Mouse (Mus musculus) neural tube, embryonic 14.5 days (tissue): Measurements from ENCODE around the gene Arhgef1. TPM values are rescaled to one million over a fixed set of nuclear protein-coding genes. Genes with fewer than 3 reads are reported as not detected.

Source experiments
- ATAC-seq: fragments of 200-750 bp; cut with Nextera tagmentation; 2 replicates; pipeline ENCODE4 v1.8.0; 2017; ENCODE audit warnings: low read depth, mild to moderate bottlenecking, moderate TSS enrichment, moderate library complexity
- H3K27ac ChIP-seq: fragments of 300-500 bp; sonication (generic); 2 replicates; pipeline ENCODE4 v1.5.1; 2014; ENCODE audit warnings: low read depth, mild to moderate bottlenecking, control low read depth, low read length, moderate library complexity, mixed read lengths
- H3K27me3 ChIP-seq: fragments of 300-500 bp; sonication (generic); 2 replicates; pipeline ENCODE4 v1.6.1; 2014; ENCODE audit warnings: low read length; ENCODE audit not compliant: control insufficient read depth, insufficient read depth
- H3K36me3 ChIP-seq: fragments of 300-500 bp; sonication (generic); 2 replicates; pipeline ENCODE4 v1.6.1; 2014; ENCODE audit warnings: low read length, mixed read lengths; ENCODE audit not compliant: control insufficient read depth, insufficient read depth
- H3K4me1 ChIP-seq: fragments of 300-500 bp; sonication (generic); 2 replicates; pipeline ENCODE4 v1.6.1; 2014; ENCODE audit warnings: low read length; ENCODE audit not compliant: control insufficient read depth, insufficient read depth
- H3K4me2 ChIP-seq: fragments of 300-500 bp; sonication (generic); 2 replicates; pipeline ENCODE4 v1.6.1; 2014; ENCODE audit warnings: mild to moderate bottlenecking, low read depth, low read length, control low read depth
- H3K4me3 ChIP-seq: fragments of 300-500 bp; sonication (generic); 2 replicates; pipeline ENCODE4 v1.5.1; 2014; ENCODE audit warnings: low read depth, low read length, control low read depth, mixed read lengths
- H3K9ac ChIP-seq: fragments of 300-500 bp; sonication (generic); replicated peaks from 2 replicates; pipeline ENCODE4 v1.6.1; 2014; ENCODE audit warnings: low read depth, mild to moderate bottlenecking, control low read depth, low read length, mixed read lengths
- H3K9me3 ChIP-seq: fragments of 300-500 bp; sonication (generic); 2 replicates; pipeline ENCODE4 v1.6.1; 2016; ENCODE audit warnings: low read length; ENCODE audit not compliant: control insufficient read depth
- WGBS: fragments of 180-500 bp; shearing (Covaris S2); extraction: QIAGEN DNeasy Blood & Tissue Kit; methylation state at CpG from one replicate; pipeline ENCODE4 v1.1.7; 2014; 5-methylcytosine and 5-hydroxymethylcytosine counted together
- polyA plus RNA-seq: library from polyadenylated mRNA; unstranded; fragments of >200 nt; fragmentation: Nextera tagmentation; extraction: Ambion mirVana; gene quantifications from 2 replicates; pipeline ENCODE4 v1.2.1, GENCODE M21; 2014

The Arhgef1 gene
- polyA plus RNA-seq, 1 experiment from 2014 or later = 71.6 TPM

DNA sequence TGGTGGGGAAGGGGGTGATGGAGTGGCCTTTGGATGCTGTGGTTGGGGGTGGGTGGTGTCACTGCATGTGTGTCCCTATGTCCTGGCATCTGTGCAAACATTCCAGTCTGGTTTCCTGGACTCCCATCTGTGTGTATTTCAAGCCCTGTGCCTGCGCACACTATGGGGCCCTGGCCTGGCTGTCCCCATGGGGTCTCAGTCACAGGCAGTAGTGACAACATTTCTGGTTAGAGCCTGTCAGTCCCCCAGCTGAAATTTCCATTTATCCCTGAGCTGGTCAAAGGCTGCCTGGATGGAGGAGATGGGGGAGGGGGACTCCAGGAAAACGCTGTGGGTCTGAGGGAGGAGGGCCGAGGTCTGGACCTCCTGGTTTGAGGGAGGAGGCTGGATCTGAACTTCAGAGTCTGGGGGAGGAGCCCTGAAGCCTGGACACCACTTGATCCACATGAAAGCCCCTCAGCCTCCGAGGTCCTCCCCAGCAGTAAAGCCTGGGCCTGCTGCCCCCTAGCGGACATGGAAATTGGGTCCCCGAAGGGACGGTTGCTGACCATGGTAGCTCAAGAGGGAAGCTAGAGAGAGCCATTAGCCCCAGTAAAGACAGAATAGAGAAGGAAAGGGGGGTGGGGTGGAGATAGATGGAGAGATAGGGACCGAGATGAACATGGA, 47.4 kb downstream of the Arhgef1 start:
- Histone ChIP-seq H3K9me3 (no peaks in the 10 kb centered on the region), H3K27me3 (peaks cover 44% of the 10 kb centered on the region), H3K27ac (no peak overlapping the region), H3K4me2 (no peak overlapping the region), H3K9ac (no peak overlapping the region), H3K4me3 (no peak overlapping the region), H3K4me1 (peaks cover 8% of the 10 kb centered on the region; the same call in 1 of the 2 replicates), H3K36me3 (no peaks in the 10 kb centered on the region)
- ATAC-seq = 0 out of 2 replicates have a peak, but pooled peaks have one; percentile 28
- WGBS = 2% methylated on average over 8 of the region's 8 CpGs

DNA sequence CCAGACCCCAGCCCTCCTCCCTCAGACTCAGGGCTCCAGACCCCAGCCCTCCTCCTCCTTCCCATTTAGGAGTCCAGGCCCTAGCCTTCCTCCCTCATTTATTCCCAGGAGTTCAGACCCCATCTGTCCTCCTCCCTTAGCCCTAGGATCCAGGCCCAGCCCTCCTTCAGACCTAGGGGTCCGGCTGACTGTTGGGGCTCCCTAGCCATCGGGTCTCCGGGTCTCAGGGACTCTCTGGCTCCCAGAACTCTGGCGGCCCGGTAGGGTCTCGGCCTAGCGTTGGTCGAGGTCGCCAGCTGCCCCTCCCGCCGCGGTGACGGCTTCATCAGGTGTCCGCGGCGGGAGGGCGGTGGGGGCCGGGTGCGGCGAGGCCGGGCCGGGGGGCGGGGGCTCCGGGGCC, 51.3 kb downstream of the Arhgef1 start:
- H3K4me3 ChIP-seq = peak overlapping the region; percentile 21; the same call in 1 of the 2 replicates
- H3K27ac ChIP-seq = no peak overlapping the region
- H3K9ac ChIP-seq = peak overlapping the region; percentile 34; the same call in 1 of the 2 replicates
- peaks cover 23% of the 10 kb centered on the region for H3K27me3 ChIP-seq
- no peaks in the 10 kb centered on the region for H3K9me3 ChIP-seq
- H3K4me2 ChIP-seq = peak overlapping the region; percentile 49
- H3K36me3 ChIP-seq = no peaks in the 10 kb centered on the region
- WGBS = 2% methylated on average over 24 of the region's 24 CpGs
- ATAC-seq = no peak
- peaks cover 9% of the 10 kb centered on the region; the same call in 1 of the 2 replicates for H3K4me1 ChIP-seq

DNA sequence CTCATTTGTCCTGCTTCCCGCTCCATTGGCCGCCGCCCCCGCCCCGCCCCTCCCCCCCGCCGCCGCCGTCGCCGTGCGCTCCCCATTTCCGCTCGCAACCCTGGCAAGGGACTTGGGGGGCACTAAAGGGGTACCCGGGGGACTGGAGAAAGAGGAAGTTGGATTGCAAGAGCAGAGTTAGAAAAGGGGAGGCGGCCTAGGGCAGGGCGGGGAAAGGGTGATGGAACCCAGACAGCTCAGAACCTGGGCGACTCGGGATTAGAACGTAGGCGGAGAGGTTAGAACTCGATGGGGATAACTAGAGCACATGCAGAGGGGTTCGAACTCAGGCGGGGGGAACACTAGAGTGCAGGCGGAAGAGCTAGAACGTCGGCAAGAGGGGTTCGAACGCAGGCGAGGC, 51.7 kb downstream of the Arhgef1 start:
- H3K36me3 ChIP-seq = no peaks in the 10 kb centered on the region
- H3K9me3 ChIP-seq = no peaks in the 10 kb centered on the region
- WGBS = 3% methylated on average over 19 of the region's 30 CpGs
- H3K4me3 ChIP-seq = peak overlapping the region; percentile 21; the same call in 1 of the 2 replicates
- peak overlapping the region; percentile 34; the same call in 1 of the 2 replicates for H3K9ac ChIP-seq
- H3K4me2 ChIP-seq = peak overlapping the region; percentile 49
- H3K27me3 ChIP-seq = peaks cover 21% of the 10 kb centered on the region
- no peak overlapping the region for H3K27ac ChIP-seq
- ATAC-seq = no peak
- peaks cover 9% of the 10 kb centered on the region; the same call in 1 of the 2 replicates for H3K4me1 ChIP-seq

- Histone ChIP-seq H3K27me3 (peaks cover 15% of the 10 kb centered on the region), H3K27ac (no peak overlapping the region), H3K4me2 (peak overlapping the region; percentile 49), H3K4me3 (peak overlapping the region; percentile 21; the same call in 1 of the 2 replicates), H3K4me1 (peaks cover 9% of the 10 kb centered on the region; the same call in 1 of the 2 replicates), H3K9me3 (no peaks in the 10 kb centered on the region), H3K36me3 (no peaks in the 10 kb centered on the region), H3K9ac (no peak overlapping the region)
- under 1% methylated on average over 17 of the region's 33 CpGs for WGBS
- no peak for ATAC-seq
Observed at GRCm38 (mm10) chr7:24955226-24955625, 52.5 kb downstream of the Arhgef1 start.

DNA sequence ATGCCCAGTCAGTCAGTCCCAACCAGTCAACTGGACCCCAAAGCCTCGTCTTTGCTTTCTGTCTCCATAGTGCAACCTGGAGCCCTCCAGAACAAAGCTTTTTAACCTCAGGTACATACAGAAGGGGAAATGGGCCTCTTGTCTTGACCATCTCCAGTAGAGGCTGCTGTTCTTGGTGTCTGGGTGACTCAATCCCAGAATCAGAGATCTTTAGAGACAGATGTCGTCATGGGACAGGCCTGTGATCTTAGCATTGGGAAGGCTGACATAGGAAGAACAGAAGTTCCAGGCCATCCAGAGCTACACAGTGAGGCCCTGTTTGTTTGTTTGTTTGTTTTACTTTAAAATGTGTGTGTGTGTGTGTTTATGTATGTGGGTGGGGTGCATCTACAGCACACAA, 61.6 kb downstream of the Arhgef1 start:
- Histone ChIP-seq H3K27ac (no peak overlapping the region), H3K36me3 (no peaks in the 10 kb centered on the region), H3K4me2 (no peak overlapping the region), H3K27me3 (no peaks in the 10 kb centered on the region), H3K9ac (no peak overlapping the region), H3K4me3 (no peak overlapping the region), H3K9me3 (no peaks in the 10 kb centered on the region), H3K4me1 (no peaks in the 10 kb centered on the region)
- 78% methylated on average over 2 of the region's 2 CpGs for WGBS
- no peak for ATAC-seq

DNA sequence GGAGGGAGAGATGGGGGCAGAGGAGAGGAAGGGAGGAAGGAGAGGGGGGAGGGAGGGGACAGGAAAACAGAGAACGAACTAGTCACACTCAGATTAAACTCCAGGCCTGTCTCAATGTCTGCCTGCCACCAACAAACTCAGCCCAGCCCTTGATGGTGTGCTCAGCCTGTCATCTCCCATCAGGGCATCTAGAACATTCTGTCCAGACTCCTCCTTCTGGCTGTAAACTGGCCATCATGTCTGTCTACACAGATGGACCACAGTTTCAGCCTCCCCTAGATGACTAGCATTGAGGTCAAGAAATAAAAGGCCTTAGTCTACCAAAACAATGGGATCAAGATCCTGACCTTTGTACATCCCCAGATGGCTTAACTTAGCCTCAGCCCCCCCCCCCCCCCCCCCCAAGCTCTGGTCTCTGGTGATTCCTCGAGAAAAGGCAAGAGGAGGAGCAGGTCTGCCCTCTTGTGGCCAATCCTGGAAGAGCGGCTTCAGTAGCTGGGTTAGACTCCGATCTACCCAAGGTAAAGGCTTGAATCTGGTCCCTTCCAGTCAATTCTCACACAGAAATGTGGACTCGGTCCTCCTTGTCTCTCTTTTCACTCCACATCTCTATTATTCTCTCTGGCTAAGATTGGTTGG, 62.3 kb downstream of the Arhgef1 start:
- H3K9ac ChIP-seq = no peak overlapping the region
- no peaks in the 10 kb centered on the region for H3K36me3 ChIP-seq
- no peak overlapping the region for H3K4me3 ChIP-seq
- no peak overlapping the region for H3K4me2 ChIP-seq
- no peak for ATAC-seq
- no peaks in the 10 kb centered on the region for H3K4me1 ChIP-seq
- H3K27ac ChIP-seq = no peak overlapping the region
- no peaks in the 10 kb centered on the region for H3K27me3 ChIP-seq
- no peaks in the 10 kb centered on the region for H3K9me3 ChIP-seq
- 18% methylated on average over 4 of the region's 5 CpGs for WGBS

DNA sequence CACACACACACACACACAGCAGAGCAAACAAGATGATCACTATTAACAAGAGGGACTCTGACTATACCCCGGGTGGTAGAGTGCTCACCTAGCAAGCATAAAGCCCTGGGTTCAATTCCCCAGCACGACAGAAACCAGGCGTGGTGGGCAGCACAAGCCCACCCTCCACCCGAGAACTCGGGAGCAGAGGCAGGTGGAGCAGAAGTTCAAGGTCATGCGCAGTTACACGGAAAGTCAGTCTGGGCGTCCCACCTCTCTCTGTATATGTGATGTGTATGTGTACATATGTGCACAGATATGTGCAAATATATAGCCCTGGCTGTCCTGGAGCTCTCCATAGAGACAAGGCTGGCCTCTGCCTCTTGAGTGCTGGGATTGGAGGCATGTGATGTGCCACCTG, 65.3 kb downstream of the Arhgef1 start:
- Histone ChIP-seq H3K4me2 (no peak overlapping the region), H3K27ac (no peak overlapping the region), H3K36me3 (no peaks in the 10 kb centered on the region), H3K9me3 (no peaks in the 10 kb centered on the region), H3K4me1 (0 out of 2 replicates have a peak, but pooled peaks cover 4% of the 10 kb centered on the region), H3K4me3 (no peak overlapping the region), H3K27me3 (0 out of 2 replicates have a peak, but pooled peaks cover 2% of the 10 kb centered on the region), H3K9ac (no peak overlapping the region)
- ATAC-seq = no peak
- 88% methylated on average over 8 of the region's 8 CpGs for WGBS

- Histone ChIP-seq H3K9ac (no peak overlapping the region), H3K4me2 (no peak overlapping the region), H3K36me3 (no peaks in the 10 kb centered on the region), H3K4me1 (0 out of 2 replicates have a peak, but pooled peaks cover 4% of the 10 kb centered on the region), H3K4me3 (no peak overlapping the region), H3K27me3 (0 out of 2 replicates have a peak, but pooled peaks cover 2% of the 10 kb centered on the region), H3K27ac (no peak overlapping the region), H3K9me3 (no peaks in the 10 kb centered on the region)
- 65% methylated on average over 6 of the region's 6 CpGs for WGBS
- ATAC-seq = no peak
Observed at GRCm38 (mm10) chr7:24968463-24968862, 65.8 kb downstream of the Arhgef1 start.

DNA sequence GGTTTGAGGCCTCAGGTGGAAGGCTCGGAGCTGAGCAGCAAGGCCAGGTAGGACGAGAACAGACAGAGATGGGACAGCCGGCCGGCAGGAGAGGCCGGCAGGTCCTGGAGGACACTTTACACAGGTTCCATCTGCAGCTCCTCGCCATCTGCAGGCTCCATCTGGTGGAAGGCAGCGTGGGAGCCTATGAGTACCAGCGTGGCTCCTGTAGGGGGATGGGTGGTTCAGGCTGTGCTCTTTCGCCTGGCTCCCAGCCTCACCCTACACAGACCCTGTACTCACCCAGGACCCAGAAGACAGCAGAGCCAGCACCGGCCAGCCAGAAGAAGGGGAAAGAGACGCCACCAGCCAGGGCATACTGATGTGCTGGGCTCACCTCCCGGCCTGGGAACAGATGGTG, 67.1 kb downstream of the Arhgef1 start:
- 0 out of 2 replicates have a peak, but pooled peaks cover 2% of the 10 kb centered on the region for H3K27me3 ChIP-seq
- H3K4me2 ChIP-seq = no peak overlapping the region
- ATAC-seq = no peak
- no peak overlapping the region for H3K4me3 ChIP-seq
- 65% methylated on average over 11 of the region's 12 CpGs for WGBS
- no peak overlapping the region for H3K27ac ChIP-seq
- 0 out of 2 replicates have a peak, but pooled peaks cover 4% of the 10 kb centered on the region for H3K4me1 ChIP-seq
- no peaks in the 10 kb centered on the region for H3K36me3 ChIP-seq
- no peaks in the 10 kb centered on the region for H3K9me3 ChIP-seq
- H3K9ac ChIP-seq = no peak overlapping the region
